In the genomic region with DNA sequence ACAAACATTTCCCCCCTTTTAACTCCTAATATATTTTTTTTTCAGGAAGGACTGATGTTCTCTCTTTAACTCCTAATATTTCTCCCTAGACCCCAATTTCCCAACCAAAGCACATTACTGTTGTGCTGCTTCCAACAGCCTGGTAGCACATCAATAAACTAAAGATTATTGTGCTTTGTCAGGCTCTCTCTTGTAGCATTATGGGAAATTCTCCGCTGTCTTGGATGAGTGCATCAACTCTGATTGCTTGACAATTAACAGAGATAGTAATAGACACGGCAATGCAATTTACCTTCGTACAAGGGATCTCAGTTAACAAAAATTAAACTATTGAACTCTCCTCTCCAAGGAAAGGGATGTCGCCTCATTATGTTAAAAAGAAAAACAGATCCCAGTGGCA, we compare ENCODE assay signal across 29 mouse cellular contexts.
DNase-seq lines count a peak whose midpoint lies in the region; ATAC-seq and TF ChIP-seq lines count a peak whose summit lies in the region.
"Had no signal": no experiment of that assay in that cellular context is flagged by ENCODE, and none has a peak within 500 bp of the region (broad histone marks: within the 10 kb centered on the region; RNA-seq: fewer than 3 reads in every experiment).

No protein-coding gene starts in this region.

- no peak overlapping the region for H3K9ac ChIP-seq in hindbrain, embryonic 14.5 days
- H3K9ac ChIP-seq in hindbrain, postnatal 0 days (replicated peaks; ENCODE audit: low read length), result no peak overlapping the region
- H3K9ac ChIP-seq in midbrain, embryonic 11.5 days (ENCODE audit: low read length), result no peak overlapping the region
- H3K9ac ChIP-seq in midbrain, postnatal 0 days (replicated peaks; ENCODE audit: low read length, poor library complexity, severe bottlenecking), result no peak overlapping the region
- H3K9ac ChIP-seq in neural tube, embryonic 14.5 days (replicated peaks; ENCODE audit: low read depth, low read length), result no peak overlapping the region
- no peak overlapping the region for H3K9ac ChIP-seq in liver, embryonic 12.5 days
- H3K9ac ChIP-seq: embryonic facial prominence, embryonic 13.5 days; embryonic facial prominence, embryonic 15.5 days; forebrain, embryonic 12.5 days had no signal

- no peaks in the 10 kb centered on the region for H3K27me3 ChIP-seq in hindbrain, embryonic 14.5 days (ENCODE audit: control insufficient read depth, insufficient read depth, low read length)
- H3K27me3 ChIP-seq in hindbrain, postnatal 0 days (ENCODE audit: insufficient read depth, low read length), result no peaks in the 10 kb centered on the region
- no peaks in the 10 kb centered on the region for H3K27me3 ChIP-seq in midbrain, embryonic 11.5 days (ENCODE audit: control insufficient read depth, insufficient read depth, low read length)
- H3K27me3 ChIP-seq in midbrain, postnatal 0 days (ENCODE audit: insufficient read depth, low read length), result no peaks in the 10 kb centered on the region
- no peaks in the 10 kb centered on the region for H3K27me3 ChIP-seq in neural tube, embryonic 14.5 days (ENCODE audit: control insufficient read depth, insufficient read depth, low read length)
- no peaks in the 10 kb centered on the region for H3K27me3 ChIP-seq in liver, embryonic 12.5 days (replicated peaks)
- H3K27me3 ChIP-seq: CH12.LX; embryonic facial prominence, embryonic 13.5 days; embryonic facial prominence, embryonic 15.5 days; forebrain, embryonic 12.5 days; Patski had no signal

- no peaks in the 10 kb centered on the region for H3K9me3 ChIP-seq in hindbrain, embryonic 14.5 days (ENCODE audit: control insufficient read depth, low read length)
- H3K9me3 ChIP-seq in hindbrain, postnatal 0 days (ENCODE audit: low read length), result no peaks in the 10 kb centered on the region
- H3K9me3 ChIP-seq in midbrain, embryonic 11.5 days (ENCODE audit: control insufficient read depth, low read length), result no peaks in the 10 kb centered on the region
- H3K9me3 ChIP-seq in midbrain, postnatal 0 days (ENCODE audit: low read length), result no peaks in the 10 kb centered on the region
- no peaks in the 10 kb centered on the region for H3K9me3 ChIP-seq in neural tube, embryonic 14.5 days (ENCODE audit: control insufficient read depth, low read length)
- no peaks in the 10 kb centered on the region for H3K9me3 ChIP-seq in liver, embryonic 12.5 days (replicated peaks)
- H3K9me3 ChIP-seq: embryonic facial prominence, embryonic 13.5 days; embryonic facial prominence, embryonic 15.5 days; forebrain, embryonic 10.5 days; forebrain, embryonic 12.5 days had no signal

- H3K4me2 ChIP-seq in hindbrain, embryonic 14.5 days (replicated peaks), result no peak overlapping the region
- no peak overlapping the region for H3K4me2 ChIP-seq in hindbrain, postnatal 0 days (ENCODE audit: low read depth, low read length)
- no peak overlapping the region for H3K4me2 ChIP-seq in midbrain, embryonic 11.5 days
- H3K4me2 ChIP-seq in midbrain, postnatal 0 days (ENCODE audit: low read depth, low read length, poor library complexity, severe bottlenecking), result no peak overlapping the region
- no peak overlapping the region; the same call in 1 of the 2 replicates for H3K4me2 ChIP-seq in neural tube, embryonic 14.5 days (ENCODE audit: low read depth, low read length)
- no peak overlapping the region for H3K4me2 ChIP-seq in liver, embryonic 12.5 days
- H3K4me2 ChIP-seq: embryonic facial prominence, embryonic 13.5 days; embryonic facial prominence, embryonic 15.5 days; forebrain, embryonic 12.5 days had no signal

- no peak overlapping the region for H3K4me3 ChIP-seq in hindbrain, embryonic 14.5 days (replicated peaks; ENCODE audit: low read length)
- H3K4me3 ChIP-seq in hindbrain, postnatal 0 days (ENCODE audit: low read length), result no peak overlapping the region
- no peak overlapping the region for H3K4me3 ChIP-seq in midbrain, embryonic 11.5 days (ENCODE audit: low read depth, low read length)
- no peak overlapping the region for H3K4me3 ChIP-seq in midbrain, postnatal 0 days (ENCODE audit: low read depth, low read length)
- H3K4me3 ChIP-seq in neural tube, embryonic 14.5 days (ENCODE audit: low read depth, low read length), result no peak overlapping the region
- no peak overlapping the region for H3K4me3 ChIP-seq in liver, embryonic 12.5 days
- H3K4me3 ChIP-seq: embryonic facial prominence, embryonic 13.5 days; embryonic facial prominence, embryonic 15.5 days; erythroblast, embryonic 14.5 days; forebrain, embryonic 10.5 days; forebrain, embryonic 12.5 days had no signal

- ATAC-seq in hindbrain, embryonic 14.5 days (ENCODE audit: low FRiP score), result no peak
- no peak for ATAC-seq in hindbrain, postnatal 0 days
- no peak for ATAC-seq in midbrain, embryonic 11.5 days (ENCODE audit: low FRiP score)
- ATAC-seq in midbrain, postnatal 0 days (ENCODE audit: low FRiP score), result no peak
- peak; percentile 56; the same call in 1 of the 2 replicates for ATAC-seq in neural tube, embryonic 14.5 days (ENCODE audit: low read depth)
- no peak for ATAC-seq in liver, embryonic 12.5 days
- ATAC-seq: activated CD4-positive, CD25-positive, alpha-beta regulatory T cell, adult 4 months; CD4-positive, CD25-positive, alpha-beta regulatory T cell, adult 4 months; forebrain, embryonic 14.5 days; forebrain, embryonic 16.5 days; Patski had no signal

- H3K27ac ChIP-seq in hindbrain, embryonic 14.5 days, result peak overlapping the region; percentile 38; the same call in 1 of the 2 replicates
- no peak overlapping the region for H3K27ac ChIP-seq in hindbrain, postnatal 0 days
- no peak overlapping the region for H3K27ac ChIP-seq in midbrain, embryonic 11.5 days (ENCODE audit: low read depth, low read length)
- no peak overlapping the region for H3K27ac ChIP-seq in midbrain, postnatal 0 days (ENCODE audit: low read depth, low read length)
- no peak overlapping the region for H3K27ac ChIP-seq in neural tube, embryonic 14.5 days (ENCODE audit: low read depth, low read length)
- H3K27ac ChIP-seq in liver, embryonic 12.5 days, result no peak overlapping the region
- H3K27ac ChIP-seq: embryonic facial prominence, embryonic 13.5 days; embryonic facial prominence, embryonic 15.5 days; forebrain, embryonic 10.5 days; forebrain, embryonic 12.5 days had no signal

- H3K36me3 ChIP-seq in hindbrain, embryonic 14.5 days (replicated peaks; ENCODE audit: control insufficient read depth, insufficient read depth), result no peaks in the 10 kb centered on the region
- no peaks in the 10 kb centered on the region for H3K36me3 ChIP-seq in hindbrain, postnatal 0 days (ENCODE audit: insufficient read depth, low read length)
- no peaks in the 10 kb centered on the region for H3K36me3 ChIP-seq in midbrain, embryonic 11.5 days (ENCODE audit: control insufficient read depth, insufficient read depth, low read length)
- no peaks in the 10 kb centered on the region for H3K36me3 ChIP-seq in midbrain, postnatal 0 days (ENCODE audit: insufficient read depth, low read length)
- no peaks in the 10 kb centered on the region for H3K36me3 ChIP-seq in neural tube, embryonic 14.5 days (ENCODE audit: control insufficient read depth, insufficient read depth, low read length)
- H3K36me3 ChIP-seq in liver, embryonic 12.5 days, result no peaks in the 10 kb centered on the region
- H3K36me3 ChIP-seq: embryonic facial prominence, embryonic 13.5 days; embryonic facial prominence, embryonic 15.5 days; forebrain, embryonic 10.5 days; forebrain, embryonic 12.5 days; G1E had no signal

- DNase-seq in hindbrain, embryonic 14.5 days (ENCODE audit: low spot score), result no peak
- DNase-seq in hindbrain, postnatal 0 days (ENCODE audit: low spot score), result no peak
- peak; percentile 70 for DNase-seq in midbrain, embryonic 11.5 days (ENCODE audit: low spot score, missing footprints)
- no peak for DNase-seq in midbrain, postnatal 0 days (ENCODE audit: low spot score)
- DNase-seq: adrenal gland, adult 2 months; adrenal gland, postnatal 10 days; adrenal gland, postnatal 25 days; B cell, adult 2 months; cerebellum, adult 11 months; cerebellum, adult 18-20 months; cerebellum, adult 8-10 months; cerebellum, adult 9-11 months; cerebellum, postnatal 14 days; cerebellum, postnatal 36 days; embryo, embryonic 11 days had no signal

- 53% methylated on average over 4 of the region's 4 CpGs for WGBS in hindbrain, embryonic 14.5 days
- 69% methylated on average over 4 of the region's 4 CpGs for WGBS in hindbrain, postnatal 0 days
- 83% methylated on average over 4 of the region's 4 CpGs for WGBS in midbrain, embryonic 11.5 days
- WGBS in midbrain, postnatal 0 days, result 84% methylated on average over 4 of the region's 4 CpGs
- 30% methylated on average over 4 of the region's 4 CpGs for WGBS in neural tube, embryonic 14.5 days
- 62% methylated on average over 4 of the region's 4 CpGs for WGBS in liver, embryonic 12.5 days (ENCODE audit: insufficient replicate concordance)

- H3K4me1 ChIP-seq in hindbrain, embryonic 14.5 days (replicated peaks; ENCODE audit: control insufficient read depth, insufficient read depth, low read length), result peaks cover 6% of the 10 kb centered on the region; the same call in 1 of the 2 replicates
- H3K4me1 ChIP-seq in hindbrain, postnatal 0 days (ENCODE audit: insufficient read depth, low read length), result no peaks in the 10 kb centered on the region
- H3K4me1 ChIP-seq in midbrain, embryonic 11.5 days (ENCODE audit: control insufficient read depth, insufficient read depth, low read length), result no peaks in the 10 kb centered on the region
- no peaks in the 10 kb centered on the region for H3K4me1 ChIP-seq in midbrain, postnatal 0 days (ENCODE audit: insufficient read depth, low read length)
- H3K4me1 ChIP-seq in neural tube, embryonic 14.5 days (ENCODE audit: control insufficient read depth, insufficient read depth, low read length), result peaks cover 9% of the 10 kb centered on the region; the same call in 1 of the 2 replicates
- H3K4me1 ChIP-seq in liver, embryonic 12.5 days, result peaks cover 12% of the 10 kb centered on the region; the same call in 1 of the 2 replicates
- H3K4me1 ChIP-seq: embryonic facial prominence, embryonic 13.5 days; embryonic facial prominence, embryonic 15.5 days; forebrain, embryonic 10.5 days had no signal

- TF ChIP-seq CTCF in hindbrain, postnatal 0 days (IDR thresholded peaks at IDR 0.05; ENCODE audit: low read depth), result no peak
- no peak for TF ChIP-seq CTCF in midbrain, postnatal 0 days (IDR thresholded peaks at IDR 0.05)
